Mouse (Mus musculus): ENCODE measurements at regions not wholly inside any gene's neighbourhood (a gene's known extent, or its start where the extent isn't known, plus 50 kb on each side); places are given as distances from the start of the nearest gene placed in this dataset.

DNA sequence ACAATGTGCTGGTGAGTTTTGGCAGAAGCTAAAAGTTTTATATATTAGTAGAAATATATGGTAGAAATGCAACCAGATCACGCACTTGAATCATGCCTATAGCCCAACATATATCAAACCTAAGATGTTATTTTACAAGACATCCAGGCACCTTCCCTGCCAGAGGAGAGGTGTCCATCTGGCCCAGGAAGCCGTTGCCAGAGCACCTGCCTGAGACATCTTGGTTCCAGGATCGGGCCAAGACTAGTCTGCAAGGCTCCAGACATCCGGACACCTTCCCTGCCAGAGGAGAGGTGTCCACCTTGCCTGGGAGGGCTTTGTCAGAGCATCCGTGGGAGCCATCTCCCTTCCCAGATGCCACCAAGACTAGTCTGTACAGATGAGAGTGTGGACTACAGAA is 388.5 kb downstream of the Gm11232 start:
- Histone ChIP-seq H3K4me2 (no peak overlapping the region), H3K36me3 (no peaks in the 10 kb centered on the region), H3K9me3 (no peaks in the 10 kb centered on the region), H3K27me3 (replicated peaks) (no peaks in the 10 kb centered on the region), H3K9ac (no peak overlapping the region), H3K4me3 (replicated peaks) (no peak overlapping the region), H3K4me1 (no peaks in the 10 kb centered on the region), H3K27ac (no peak overlapping the region)
- WGBS, result 88% methylated on average over 5 of the region's 5 CpGs
- no peak for ATAC-seq (ENCODE audit: insufficient read depth, low FRiP score, low read depth)

- Histone ChIP-seq H3K4me3 (replicated peaks) (no peak overlapping the region), H3K27ac (no peak overlapping the region)
Observed at GRCm38 (mm10) chr4:71363761-71364160, 394.0 kb downstream of the Gm11232 start.

DNA sequence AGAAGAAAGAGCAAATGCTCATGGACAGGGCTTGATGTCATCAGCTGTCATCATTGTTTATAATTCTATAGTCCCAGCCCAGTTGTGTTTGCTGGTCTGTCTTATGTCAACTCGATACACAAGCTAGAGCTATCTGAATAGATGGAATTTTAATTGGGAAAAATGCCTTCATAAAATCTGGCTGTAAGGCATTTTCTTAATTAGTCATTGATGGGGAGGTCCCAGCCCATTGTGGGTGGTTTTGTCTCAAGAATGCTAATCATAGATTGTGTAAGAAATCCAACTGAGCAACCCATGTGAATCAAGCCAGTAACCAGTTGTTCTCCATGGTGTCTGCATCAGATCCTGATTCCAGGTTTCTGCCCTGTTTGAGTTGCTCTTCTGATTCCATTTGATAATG is 400.1 kb downstream of the Gm11232 start:
- H3K9me3 ChIP-seq, result no peaks in the 10 kb centered on the region
- no peak overlapping the region for H3K27ac ChIP-seq
- H3K4me1 ChIP-seq, result no peaks in the 10 kb centered on the region
- no peak overlapping the region for H3K4me3 ChIP-seq (replicated peaks)
- 55% methylated on average over 1 of the region's 1 CpGs for WGBS
- no peaks in the 10 kb centered on the region for H3K27me3 ChIP-seq (replicated peaks)
- H3K9ac ChIP-seq, result no peak overlapping the region
- ATAC-seq (ENCODE audit: insufficient read depth, low FRiP score, low read depth), result no peak
- H3K4me2 ChIP-seq, result no peak overlapping the region
- H3K36me3 ChIP-seq, result no peaks in the 10 kb centered on the region

More at GRCm38 (mm10) chr4:71363761-71364160, 394.0 kb downstream of the Gm11232 start:
- no peak for ATAC-seq (ENCODE audit: insufficient read depth, low FRiP score, low read depth)
- H3K4me1 ChIP-seq, result no peaks in the 10 kb centered on the region
- H3K4me2 ChIP-seq, result no peak overlapping the region
- 73% methylated on average over 1 of the region's 1 CpGs for WGBS
- H3K9ac ChIP-seq, result no peak overlapping the region
- no peaks in the 10 kb centered on the region for H3K36me3 ChIP-seq
- no peaks in the 10 kb centered on the region for H3K9me3 ChIP-seq
- H3K27me3 ChIP-seq (replicated peaks), result no peaks in the 10 kb centered on the region

DNA sequence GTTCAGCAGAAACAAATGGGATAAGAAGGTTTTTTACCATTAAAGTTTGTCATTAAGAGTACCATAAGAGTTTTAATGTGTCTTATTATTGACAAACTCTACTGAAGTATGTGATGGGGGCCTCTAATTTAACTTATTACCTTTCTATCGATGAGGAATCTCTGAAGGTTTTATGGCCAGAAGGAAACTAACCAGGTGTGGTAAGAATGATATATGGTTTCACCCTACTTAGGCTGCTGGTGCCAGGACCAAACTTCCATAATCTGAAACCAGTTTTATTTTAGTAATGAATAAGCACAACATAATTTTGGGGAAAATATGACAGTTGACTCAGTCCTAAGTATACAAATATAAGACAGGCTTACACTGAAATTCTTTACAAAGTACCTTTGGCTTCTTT is 401.1 kb downstream of the Gm11232 start:
- no peaks in the 10 kb centered on the region for H3K27me3 ChIP-seq (replicated peaks)
- no peak overlapping the region for H3K4me3 ChIP-seq (replicated peaks)
- no peaks in the 10 kb centered on the region for H3K4me1 ChIP-seq
- no peaks in the 10 kb centered on the region for H3K9me3 ChIP-seq
- H3K9ac ChIP-seq, result no peak overlapping the region
- no peaks in the 10 kb centered on the region for H3K36me3 ChIP-seq
- no peak for ATAC-seq (ENCODE audit: insufficient read depth, low FRiP score, low read depth)
- H3K27ac ChIP-seq, result no peak overlapping the region
- whole genome bisulfite sequencing, result 85% methylated on average over 1 of the region's 1 CpGs
- H3K4me2 ChIP-seq, result no peak overlapping the region

- H3K4me2 ChIP-seq, result no peak overlapping the region
- no peaks in the 10 kb centered on the region for H3K9me3 ChIP-seq
- H3K4me3 ChIP-seq (replicated peaks), result no peak overlapping the region
- H3K27ac ChIP-seq, result no peak overlapping the region
- H3K4me1 ChIP-seq, result no peaks in the 10 kb centered on the region
- no peaks in the 10 kb centered on the region for H3K27me3 ChIP-seq (replicated peaks)
- 62% methylated on average over 1 of the region's 1 CpGs for WGBS
- no peak overlapping the region for H3K9ac ChIP-seq
- ATAC-seq (ENCODE audit: insufficient read depth, low FRiP score, low read depth), result no peak
- H3K36me3 ChIP-seq, result no peaks in the 10 kb centered on the region
Observed at GRCm38 (mm10) chr4:71356310-71356709, 401.5 kb downstream of the Gm11232 start.

DNA sequence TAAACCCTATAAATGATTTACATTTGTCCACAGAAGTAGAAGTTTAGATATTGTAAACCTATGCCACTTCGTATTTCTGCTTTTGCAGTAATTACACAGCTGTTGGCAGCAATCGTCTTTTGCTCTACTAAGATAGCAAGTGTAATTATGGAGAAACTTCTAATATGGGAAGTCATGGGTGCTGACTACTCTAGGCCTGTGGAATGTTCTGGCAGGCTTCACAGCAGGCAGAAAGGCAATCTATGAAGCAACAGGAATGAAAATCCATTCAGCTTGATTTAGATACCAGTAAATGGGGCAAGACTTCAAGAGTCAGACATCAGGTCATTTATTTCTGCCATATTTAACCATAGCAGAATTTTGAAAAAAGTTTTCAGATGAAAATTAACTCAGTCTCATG is 405.9 kb downstream of the Gm11232 start:
- 64% methylated on average over 2 of the region's 2 CpGs for WGBS
- H3K4me2 ChIP-seq, result no peak overlapping the region
- no peaks in the 10 kb centered on the region for H3K4me1 ChIP-seq
- H3K27ac ChIP-seq, result no peak overlapping the region
- no peak overlapping the region for H3K9ac ChIP-seq
- H3K36me3 ChIP-seq, result no peaks in the 10 kb centered on the region
- H3K27me3 ChIP-seq (replicated peaks), result no peaks in the 10 kb centered on the region
- no peak overlapping the region for H3K4me3 ChIP-seq (replicated peaks)
- H3K9me3 ChIP-seq, result no peaks in the 10 kb centered on the region
- no peak; the same call in 1 of the 2 replicates for ATAC-seq (ENCODE audit: insufficient read depth, low FRiP score, low read depth)

- no peak for ATAC-seq (ENCODE audit: insufficient read depth, low FRiP score, low read depth)
- 91% methylated on average over 3 of the region's 3 CpGs for whole genome bisulfite sequencing
- H3K4me1 ChIP-seq, result no peaks in the 10 kb centered on the region
- H3K36me3 ChIP-seq, result no peaks in the 10 kb centered on the region
- no peak overlapping the region for H3K9ac ChIP-seq
- H3K27me3 ChIP-seq (replicated peaks), result no peaks in the 10 kb centered on the region
- no peak overlapping the region for H3K27ac ChIP-seq
- no peak overlapping the region for H3K4me3 ChIP-seq (replicated peaks)
- H3K4me2 ChIP-seq, result no peak overlapping the region
- H3K9me3 ChIP-seq, result no peaks in the 10 kb centered on the region
Observed at GRCm38 (mm10) chr4:71343068-71343467, 414.7 kb downstream of the Gm11232 start.

GRCm38 (mm10) chr4:71338582-71338981 is 419.2 kb downstream of the Gm11232 start:
- ATAC-seq (ENCODE audit: insufficient read depth, low FRiP score, low read depth), result no peak
- H3K4me1 ChIP-seq, result no peaks in the 10 kb centered on the region
- H3K27ac ChIP-seq, result no peak overlapping the region
- H3K4me3 ChIP-seq (replicated peaks), result no peak overlapping the region
- no peak overlapping the region for H3K4me2 ChIP-seq
- no peaks in the 10 kb centered on the region for H3K27me3 ChIP-seq (replicated peaks)
- no peaks in the 10 kb centered on the region for H3K36me3 ChIP-seq
- H3K9ac ChIP-seq, result no peak overlapping the region
- H3K9me3 ChIP-seq, result no peaks in the 10 kb centered on the region
- 59% methylated on average over 1 of the region's 1 CpGs for WGBS

GRCm38 (mm10) chr4:71332672-71333071 is 425.1 kb downstream of the Gm11232 start:
- H3K36me3 ChIP-seq, result no peaks in the 10 kb centered on the region
- WGBS, result 87% methylated on average over 3 of the region's 3 CpGs
- no peak overlapping the region for H3K9ac ChIP-seq
- no peak overlapping the region for H3K27ac ChIP-seq
- no peaks in the 10 kb centered on the region for H3K4me1 ChIP-seq
- no peak for ATAC-seq (ENCODE audit: insufficient read depth, low FRiP score, low read depth)
- H3K9me3 ChIP-seq, result no peaks in the 10 kb centered on the region
- H3K27me3 ChIP-seq (replicated peaks), result no peaks in the 10 kb centered on the region
- H3K4me2 ChIP-seq, result no peak overlapping the region
- H3K4me3 ChIP-seq (replicated peaks), result no peak overlapping the region

GRCm38 (mm10) chr4:71332018-71332417 is 425.7 kb downstream of the Gm11232 start:
- H3K9ac ChIP-seq, result no peak overlapping the region
- no peak overlapping the region for H3K4me3 ChIP-seq (replicated peaks)
- no peak overlapping the region for H3K4me2 ChIP-seq
- H3K36me3 ChIP-seq, result no peaks in the 10 kb centered on the region
- no peak for ATAC-seq (ENCODE audit: insufficient read depth, low FRiP score, low read depth)
- no peaks in the 10 kb centered on the region for H3K27me3 ChIP-seq (replicated peaks)
- H3K27ac ChIP-seq, result no peak overlapping the region
- no peaks in the 10 kb centered on the region for H3K9me3 ChIP-seq
- WGBS, result 73% methylated on average over 4 of the region's 4 CpGs
- no peaks in the 10 kb centered on the region for H3K4me1 ChIP-seq

GRCm38 (mm10) chr4:71316605-71317004 is 441.2 kb downstream of the Gm11232 start:
- Histone ChIP-seq H3K4me1 (no peaks in the 10 kb centered on the region), H3K27ac (no peak overlapping the region), H3K27me3 (replicated peaks) (no peaks in the 10 kb centered on the region), H3K4me3 (replicated peaks) (no peak overlapping the region), H3K9me3 (no peaks in the 10 kb centered on the region), H3K4me2 (no peak overlapping the region), H3K36me3 (no peaks in the 10 kb centered on the region), H3K9ac (no peak overlapping the region)
- no peak for ATAC-seq (ENCODE audit: insufficient read depth, low FRiP score, low read depth)

DNA sequence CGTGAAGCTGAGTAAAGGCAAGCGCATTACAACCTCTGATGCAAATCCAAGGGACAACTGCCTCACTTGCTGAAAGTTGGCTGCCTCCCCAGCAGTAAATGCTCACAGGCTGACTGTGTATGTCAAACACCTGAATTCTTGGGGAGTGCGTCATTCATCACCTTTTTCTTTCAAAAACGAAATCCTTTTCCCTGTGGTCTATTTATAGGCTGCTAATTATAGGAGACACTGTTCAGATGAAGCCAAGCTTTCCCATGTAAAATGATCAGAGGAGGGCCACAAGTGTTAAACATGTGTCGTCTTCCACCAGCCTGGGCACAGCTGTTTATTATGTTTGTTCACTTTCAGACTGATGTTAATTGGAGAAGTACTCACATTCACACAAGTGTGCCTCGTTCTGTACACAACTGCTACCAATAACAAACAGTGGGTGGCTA is 450.6 kb downstream of the Gm11232 start:
- H3K27me3 ChIP-seq (replicated peaks), result no peaks in the 10 kb centered on the region
- WGBS, result 52% methylated on average over 6 of the region's 6 CpGs
- no peaks in the 10 kb centered on the region for H3K36me3 ChIP-seq
- H3K27ac ChIP-seq, result no peak overlapping the region
- H3K4me2 ChIP-seq, result no peak overlapping the region
- no peak overlapping the region for H3K9ac ChIP-seq
- no peaks in the 10 kb centered on the region for H3K4me1 ChIP-seq
- no peak overlapping the region for H3K4me3 ChIP-seq (replicated peaks)
- no peak for ATAC-seq (ENCODE audit: insufficient read depth, low FRiP score, low read depth)
- H3K9me3 ChIP-seq, result no peaks in the 10 kb centered on the region

- no peak for ATAC-seq (ENCODE audit: insufficient read depth, low FRiP score, low read depth)
- 56% methylated on average over 6 of the region's 6 CpGs for WGBS
Observed at GRCm38 (mm10) chr4:71306690-71307089, 451.1 kb downstream of the Gm11232 start.

More at GRCm38 (mm10) chr4:71306690-71307089, 451.1 kb downstream of the Gm11232 start:
- Histone ChIP-seq H3K36me3 (no peaks in the 10 kb centered on the region), H3K27ac (no peak overlapping the region), H3K4me1 (no peaks in the 10 kb centered on the region), H3K9ac (no peak overlapping the region), H3K4me2 (no peak overlapping the region), H3K9me3 (no peaks in the 10 kb centered on the region), H3K27me3 (replicated peaks) (no peaks in the 10 kb centered on the region), H3K4me3 (replicated peaks) (no peak overlapping the region)

Data from stomach, embryonic 15.5 days (tissue).